Mouse (Mus musculus) liver, embryonic 13.5 days (tissue): ENCODE results near the gene 4930404N11Rik. TPM values are rescaled to one million over a fixed set of nuclear protein-coding genes. Genes with fewer than 3 reads are reported as not detected.

Experiments
- ATAC-seq: fragments of 200-750 bp; cut with Nextera tagmentation; 2 replicates; pipeline ENCODE4 v1.8.0; 2017; ENCODE audit warnings: low read depth, mild to moderate bottlenecking, moderate number of reproducible peaks, moderate library complexity
- DNase-seq: peaks from one replicate; pipeline ENCODE4 v3.0.0; 2022
- H3K27ac ChIP-seq: fragments of 300-500 bp; sonication (generic); 2 replicates; pipeline ENCODE4 v1.5.1; 2015; ENCODE audit warnings: moderate library complexity, mild to moderate bottlenecking, inconsistent platforms
- H3K27me3 ChIP-seq: fragments of 300-500 bp; sonication (generic); 2 replicates; pipeline ENCODE4 v1.6.1; 2015; ENCODE audit warnings: mild to moderate bottlenecking, inconsistent platforms
- H3K36me3 ChIP-seq: fragments of 300-500 bp; sonication (generic); 2 replicates; pipeline ENCODE4 v1.6.1; 2015; ENCODE audit warnings: mild to moderate bottlenecking, inconsistent platforms
- H3K4me1 ChIP-seq: fragments of 300-500 bp; sonication (generic); replicated peaks from 2 replicates; pipeline ENCODE4 v1.6.1; 2015; ENCODE audit warnings: inconsistent platforms
- H3K4me2 ChIP-seq: fragments of 300-500 bp; sonication (generic); 2 replicates; pipeline ENCODE4 v1.6.1; 2015; ENCODE audit warnings: inconsistent platforms, mild to moderate bottlenecking, moderate library complexity
- H3K4me3 ChIP-seq: fragments of 300-500 bp; sonication (generic); replicated peaks from 2 replicates; pipeline ENCODE4 v1.5.1; 2015; ENCODE audit warnings: mild to moderate bottlenecking, inconsistent platforms
- H3K9ac ChIP-seq: fragments of 300-500 bp; sonication (generic); 2 replicates; pipeline ENCODE4 v1.6.1; 2015; ENCODE audit warnings: mild to moderate bottlenecking, inconsistent platforms
- H3K9me3 ChIP-seq: fragments of 300-500 bp; sonication (generic); replicated peaks from 2 replicates; pipeline ENCODE4 v1.6.1; 2016; ENCODE audit warnings: inconsistent platforms
- WGBS: fragments of 180-500 bp; shearing (Covaris S2); methylation state at CpG from one replicate; pipeline ENCODE4 v1.1.7; 2015; ENCODE audit not compliant: insufficient replicate concordance; 5-methylcytosine and 5-hydroxymethylcytosine counted together
- polyA plus RNA-seq: library from polyadenylated mRNA; unstranded; fragments of >200 nt; fragmentation: Nextera tagmentation; extraction: Ambion mirVana; gene quantifications from 2 replicates; pipeline ENCODE4 v1.2.1, GENCODE M21; 2015

The 4930404N11Rik gene
- polyA plus RNA-seq, 1 experiment from 2014 or later: 1.2 TPM

GRCm38 (mm10) chr10:81378553-81379182, 13.1 kb upstream of the 4930404N11Rik start:
- H3K36me3 ChIP-seq: peaks cover 27% of the 10 kb centered on the region
- H3K4me2 ChIP-seq: peak overlapping the region; percentile 82
- peak overlapping the region; percentile 99 for H3K27ac ChIP-seq
- peaks cover 85% of the 10 kb centered on the region for H3K4me1 ChIP-seq
- peak overlapping the region; percentile 89 for H3K4me3 ChIP-seq
- no peaks in the 10 kb centered on the region for H3K27me3 ChIP-seq
- H3K9ac ChIP-seq: peak overlapping the region; percentile 87
- WGBS: under 1% methylated on average over 46 of the region's 46 CpGs
- no peaks in the 10 kb centered on the region for H3K9me3 ChIP-seq
- DNase-seq (peak; percentile 100), ATAC-seq (peak; percentile 85)

- no peak for DNase-seq
Observed at GRCm38 (mm10) chr10:81377793-81378552, 12.4 kb upstream of the 4930404N11Rik start, which contains the start of gene Fzr1. Gene Fzr1 (minus strand): TSS chr10:81378516.

DNA sequence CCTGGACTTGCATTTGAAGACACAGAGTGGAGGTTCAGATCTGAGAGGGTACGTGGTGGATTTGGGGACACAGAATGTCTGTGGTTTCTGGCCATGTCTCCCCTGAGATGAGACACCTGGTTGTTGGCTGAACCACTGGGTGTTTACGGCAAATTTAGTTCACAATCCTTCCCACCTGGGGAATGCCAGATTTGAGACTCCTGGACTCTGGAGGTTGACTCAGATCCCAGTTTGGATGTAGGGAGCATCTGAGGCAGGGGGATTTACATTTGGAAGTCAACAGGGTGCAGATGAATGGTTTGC, 11.7 kb upstream of the 4930404N11Rik start:
- Histone ChIP-seq H3K27ac (peak overlapping the region; percentile 95), H3K4me2 (peak overlapping the region; percentile 89), H3K4me1 (peaks cover 85% of the 10 kb centered on the region), H3K9ac (peak overlapping the region; percentile 99), H3K9me3 (no peaks in the 10 kb centered on the region), H3K36me3 (peaks cover 40% of the 10 kb centered on the region), H3K4me3 (peak overlapping the region; percentile 89), H3K27me3 (no peaks in the 10 kb centered on the region)
- ATAC-seq (no peak), DNase-seq (no peak)
- 41% methylated on average over 2 of the region's 2 CpGs for WGBS

More at GRCm38 (mm10) chr10:81377793-81378552, 12.4 kb upstream of the 4930404N11Rik start, which contains the start of gene Fzr1:
- ATAC-seq: no peak
- Histone ChIP-seq H3K4me3 (peak within 1 kb of the TSS; percentile 89), H3K27me3 (no peaks in the 10 kb centered on the region), H3K4me1 (peaks cover 85% of the 10 kb centered on the region), H3K36me3 (peaks cover 34% of the 10 kb centered on the region), H3K9ac (peak within 1 kb of the TSS; percentile 99), H3K9me3 (no peaks in the 10 kb centered on the region), H3K27ac (peak within 1 kb of the TSS; percentile 99), H3K4me2 (peak within 1 kb of the TSS; percentile 89)
- 1% methylated on average over 46 of the region's 59 CpGs for WGBS

GRCm38 (mm10) chr10:81376561-81377361, 11.1 kb upstream of the 4930404N11Rik start:
- Histone ChIP-seq H3K36me3 (peaks cover 46% of the 10 kb centered on the region), H3K27me3 (no peaks in the 10 kb centered on the region), H3K4me2 (peak overlapping the region; percentile 89), H3K9me3 (no peaks in the 10 kb centered on the region), H3K4me3 (peak overlapping the region; percentile 89), H3K27ac (peak overlapping the region; percentile 95), H3K9ac (peak overlapping the region; percentile 99), H3K4me1 (peaks cover 83% of the 10 kb centered on the region)
- peak; percentile 75 for DNase-seq
- whole genome bisulfite sequencing: 19% methylated on average over 6 of the region's 6 CpGs
- ATAC-seq: peak; percentile 37

GRCm38 (mm10) chr10:81375322-81375721, 9.7 kb upstream of the 4930404N11Rik start:
- peak overlapping the region; percentile 89 for H3K4me3 ChIP-seq
- H3K4me2 ChIP-seq: peak overlapping the region; percentile 89
- peak overlapping the region; percentile 44 for H3K9ac ChIP-seq
- peaks cover 68% of the 10 kb centered on the region for H3K4me1 ChIP-seq
- H3K9me3 ChIP-seq: no peaks in the 10 kb centered on the region
- peak overlapping the region; percentile 61 for H3K27ac ChIP-seq
- 92% methylated on average over 10 of the region's 10 CpGs for WGBS
- H3K36me3 ChIP-seq: peaks cover 60% of the 10 kb centered on the region
- DNase-seq (no peak), ATAC-seq (no peak)
- H3K27me3 ChIP-seq: no peaks in the 10 kb centered on the region

- Histone ChIP-seq H3K27me3 (no peaks in the 10 kb centered on the region), H3K9me3 (no peaks in the 10 kb centered on the region), H3K4me3 (no peak overlapping the region), H3K4me2 (no peak overlapping the region), H3K9ac (0 out of 2 replicates have a peak overlapping the region, but pooled peaks have one; percentile 26), H3K36me3 (peaks cover 82% of the 10 kb centered on the region), H3K27ac (peak overlapping the region; percentile 98), H3K4me1 (peaks cover 64% of the 10 kb centered on the region)
- no peak for DNase-seq
- WGBS: 88% methylated on average over 6 of the region's 6 CpGs
- ATAC-seq: no peak
Observed at GRCm38 (mm10) chr10:81367207-81367495, 1.5 kb upstream of the 4930404N11Rik start.

DNA sequence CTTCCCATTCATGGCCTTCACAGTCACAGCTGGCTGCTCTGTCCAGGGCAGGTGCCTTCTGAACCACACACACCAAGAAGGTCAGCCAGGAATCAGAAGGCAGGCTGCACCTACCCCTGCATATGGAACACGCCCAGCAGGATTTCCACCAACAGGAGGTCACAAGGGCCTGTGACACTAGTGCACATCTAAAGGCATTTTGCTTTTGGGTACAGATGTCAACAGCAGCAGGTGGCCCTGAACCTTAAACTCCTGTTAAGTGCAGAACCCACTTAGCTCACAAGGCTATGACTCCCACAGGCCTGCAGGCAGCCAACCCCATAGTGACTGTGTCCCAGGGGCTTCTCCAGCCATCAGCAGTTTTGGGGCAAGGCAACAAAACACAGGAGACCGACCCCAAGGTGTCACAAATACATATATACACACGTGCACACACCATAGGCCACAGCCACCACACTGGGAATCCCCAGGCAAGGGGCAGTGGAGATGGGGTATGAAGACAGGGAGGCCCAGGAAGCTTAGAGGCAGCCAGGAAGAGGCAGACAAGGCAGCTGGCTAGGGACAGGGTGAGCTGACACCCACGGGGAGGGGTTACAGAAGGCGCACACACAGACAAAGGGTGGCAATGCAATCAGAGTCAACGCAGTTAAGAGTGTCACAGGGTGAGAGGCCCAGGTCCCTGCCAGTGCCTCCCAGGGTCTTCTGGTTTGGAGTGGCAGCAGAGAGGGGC, 1.0 kb upstream of the 4930404N11Rik start:
- Histone ChIP-seq H3K36me3 (peaks cover 82% of the 10 kb centered on the region), H3K27ac (peak overlapping the region; percentile 98)
- no peak for ATAC-seq

DNA sequence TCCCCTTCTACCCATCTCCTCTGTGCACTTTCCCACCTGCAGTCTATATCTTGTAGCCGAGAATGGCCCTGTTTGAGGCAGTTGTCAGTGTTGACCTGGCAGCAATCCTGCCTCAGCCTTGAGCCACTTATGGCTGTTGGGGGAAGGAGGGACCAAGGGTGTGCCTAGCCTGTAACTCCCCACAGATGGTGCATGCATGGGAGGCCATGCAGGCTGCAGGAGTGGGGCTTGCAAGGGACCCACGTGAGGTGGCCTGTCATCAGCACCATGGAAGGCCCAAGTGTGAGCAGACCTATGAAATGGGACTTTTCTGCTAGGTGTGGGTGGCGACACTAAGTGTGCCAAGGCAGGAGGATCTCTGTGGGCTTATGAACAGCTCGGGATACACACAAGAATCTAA, 543 bp downstream of the 4930404N11Rik start:
- H3K36me3 ChIP-seq: peaks cover 82% of the 10 kb centered on the region
- H3K9me3 ChIP-seq: no peaks in the 10 kb centered on the region
- H3K4me2 ChIP-seq: peak overlapping the region; percentile 95; the same call in 1 of the 2 replicates
- peak overlapping the region; percentile 98 for H3K27ac ChIP-seq
- no peaks in the 10 kb centered on the region for H3K27me3 ChIP-seq
- ATAC-seq (no peak), DNase-seq (no peak)
- H3K9ac ChIP-seq: peak overlapping the region; percentile 99
- 48% methylated on average over 4 of the region's 4 CpGs for WGBS
- peaks cover 82% of the 10 kb centered on the region for H3K4me1 ChIP-seq
- no peak overlapping the region for H3K4me3 ChIP-seq

More for the DNA sequence above, 1.0 kb upstream of the 4930404N11Rik start:
- Histone ChIP-seq H3K9ac (peak overlapping the region; percentile 26; the same call in 1 of the 2 replicates), H3K9me3 (no peaks in the 10 kb centered on the region), H3K27me3 (no peaks in the 10 kb centered on the region), H3K4me3 (no peak overlapping the region), H3K4me2 (no peak overlapping the region), H3K4me1 (peaks cover 67% of the 10 kb centered on the region)
- WGBS: 60% methylated on average over 6 of the region's 6 CpGs
- no peak for DNase-seq

DNA sequence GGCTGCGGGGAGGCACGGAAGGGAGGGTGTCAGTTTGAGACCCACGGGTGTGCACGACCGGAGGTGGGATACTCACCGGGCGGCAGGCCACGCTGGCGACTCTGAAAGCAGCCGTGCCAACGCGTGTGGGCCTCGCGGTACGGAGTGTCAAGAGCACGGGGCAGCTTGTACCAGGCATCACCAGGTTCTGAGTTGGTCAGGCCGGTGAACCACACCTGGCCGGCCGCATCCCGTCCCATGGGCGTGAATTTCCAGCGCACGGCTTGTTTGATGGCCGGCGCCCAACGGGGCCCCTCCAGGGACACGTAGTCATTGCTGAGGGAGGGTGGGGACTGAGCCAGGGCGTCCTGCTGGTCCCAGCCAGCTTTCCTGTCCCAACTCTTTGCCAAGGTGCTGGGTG, 950 bp downstream of the 4930404N11Rik start:
- WGBS: 47% methylated on average over 28 of the region's 28 CpGs
- DNase-seq (no peak), ATAC-seq (no peak)
- peak overlapping the region; percentile 29; the same call in 1 of the 2 replicates for H3K4me3 ChIP-seq
- H3K4me2 ChIP-seq: peak overlapping the region; percentile 95
- no peaks in the 10 kb centered on the region for H3K9me3 ChIP-seq
- H3K9ac ChIP-seq: peak overlapping the region; percentile 99
- H3K27ac ChIP-seq: peak overlapping the region; percentile 98
- H3K27me3 ChIP-seq: no peaks in the 10 kb centered on the region
- H3K36me3 ChIP-seq: peaks cover 82% of the 10 kb centered on the region
- peaks cover 87% of the 10 kb centered on the region for H3K4me1 ChIP-seq

GRCm38 (mm10) chr10:81363436-81364346, 1.9 kb downstream of the 4930404N11Rik start:
- Histone ChIP-seq H3K4me1 (peaks cover 96% of the 10 kb centered on the region), H3K27ac (peak overlapping the region; percentile 98), H3K4me2 (peak overlapping the region; percentile 95), H3K9ac (peak overlapping the region; percentile 99), H3K36me3 (peaks cover 73% of the 10 kb centered on the region), H3K9me3 (no peaks in the 10 kb centered on the region), H3K4me3 (peak overlapping the region; percentile 29), H3K27me3 (no peaks in the 10 kb centered on the region)
- ATAC-seq (peak; percentile 24), DNase-seq (no peak)
- WGBS: 55% methylated on average over 54 of the region's 54 CpGs
